Mouse (Mus musculus) bone marrow macrophage, adult 2 months (primary cell): ENCODE measurements around the gene Relt. TPM values are rescaled to one million over a fixed set of nuclear protein-coding genes. Genes with fewer than 3 reads are reported as not detected.

ENCODE experiments used
- H3K27ac ChIP-seq: 2 replicates; pipeline ENCODE4 v1.5.1; 2012; ENCODE audit warnings: low read depth, low read length; ENCODE audit not compliant: insufficient read depth
- H3K4me1 ChIP-seq: 2 replicates; pipeline ENCODE4 v1.6.1; 2012; ENCODE audit warnings: low read length; ENCODE audit not compliant: control insufficient read depth, insufficient read depth
- H3K4me3 ChIP-seq: 2 replicates; pipeline ENCODE4 v1.5.1; 2012; ENCODE audit warnings: mild to moderate bottlenecking, low read length, moderate library complexity; ENCODE audit not compliant: insufficient read depth
- CTCF ChIP-seq: IDR thresholded peaks from 2 replicates; pipeline ENCODE4 v1.5.1; 2012; ENCODE audit warnings: low read depth, mild to moderate bottlenecking, low read length, moderate library complexity
- POLR2A ChIP-seq: IDR thresholded peaks from 2 replicates; pipeline ENCODE4 v1.6.1; 2012; ENCODE audit warnings: mild to moderate bottlenecking, low read depth, low read length, borderline replicate concordance
- polyA plus RNA-seq: library from polyadenylated mRNA; stranded (reverse); fragments of >200 nt; gene quantifications from 2 replicates; pipeline ENCODE4 v1.2.4, GENCODE M21; 2012; ENCODE audit not compliant: missing spikeins, insufficient read depth, insufficient read length

Relt gene
- polyA plus RNA-seq, 1 experiment, result 6.3 TPM

GRCm38 (mm10) chr7:100902451-100903137 lies 39.3 kb upstream of the Relt start:
- H3K4me3 ChIP-seq, result no peak overlapping the region
- 0 out of 2 replicates have a peak, but pooled peaks cover 2% of the 10 kb centered on the region for H3K4me1 ChIP-seq
- H3K27ac ChIP-seq, result no peak overlapping the region
- TF ChIP-seq CTCF (no peak), POLR2A (no peak)

GRCm38 (mm10) chr7:100897828-100898227 lies 34.6 kb upstream of the Relt start:
- no peak for TF ChIP-seq POLR2A
- no peak for TF ChIP-seq CTCF
- no peak overlapping the region for H3K4me3 ChIP-seq
- H3K27ac ChIP-seq, result no peak overlapping the region
- no peaks in the 10 kb centered on the region for H3K4me1 ChIP-seq

- peak overlapping the region; percentile 55 for H3K4me3 ChIP-seq
- H3K4me1 ChIP-seq, result no peaks in the 10 kb centered on the region
- TF ChIP-seq POLR2A (no peak), CTCF (no peak)
- no peak overlapping the region for H3K27ac ChIP-seq
Measured at GRCm38 (mm10) chr7:100894833-100895226, 31.6 kb upstream of the Relt start.

- TF ChIP-seq CTCF (no peak), POLR2A (no peak)
- peak overlapping the region; percentile 55 for H3K4me3 ChIP-seq
- H3K27ac ChIP-seq, result no peak overlapping the region
- H3K4me1 ChIP-seq, result no peaks in the 10 kb centered on the region
Measured at GRCm38 (mm10) chr7:100894057-100894832, 31.0 kb upstream of the Relt start.

- Histone ChIP-seq H3K4me1 (no peaks in the 10 kb centered on the region), H3K27ac (no peak overlapping the region), H3K4me3 (no peak overlapping the region)
- TF ChIP-seq CTCF, result no peak
- TF ChIP-seq POLR2A, result no peak
Measured at GRCm38 (mm10) chr7:100893249-100894056, 30.2 kb upstream of the Relt start.

GRCm38 (mm10) chr7:100886535-100886934 lies 23.3 kb upstream of the Relt start:
- Histone ChIP-seq H3K4me1 (no peaks in the 10 kb centered on the region), H3K4me3 (no peak overlapping the region), H3K27ac (no peak overlapping the region)
- TF ChIP-seq CTCF (peak; percentile 90), POLR2A (no peak)

GRCm38 (mm10) chr7:100884460-100884859 lies 21.2 kb upstream of the Relt start:
- Histone ChIP-seq H3K27ac (no peak overlapping the region), H3K4me3 (no peak overlapping the region), H3K4me1 (no peaks in the 10 kb centered on the region)
- TF ChIP-seq POLR2A (no peak), CTCF (no peak)

- TF ChIP-seq POLR2A, result no peak
- no peak for TF ChIP-seq CTCF
- Histone ChIP-seq H3K27ac (no peak overlapping the region), H3K4me3 (no peak overlapping the region), H3K4me1 (no peaks in the 10 kb centered on the region)
Measured at GRCm38 (mm10) chr7:100881950-100882349, 18.7 kb upstream of the Relt start.

- no peak overlapping the region for H3K4me3 ChIP-seq
- TF ChIP-seq CTCF (no peak), POLR2A (no peak)
- H3K27ac ChIP-seq, result no peak overlapping the region
- peaks cover 2% of the 10 kb centered on the region for H3K4me1 ChIP-seq
Measured at GRCm38 (mm10) chr7:100881531-100881930, 18.3 kb upstream of the Relt start.

- Histone ChIP-seq H3K4me1 (peaks cover 18% of the 10 kb centered on the region), H3K27ac (no peak overlapping the region), H3K4me3 (no peak overlapping the region)
- TF ChIP-seq POLR2A (no peak), CTCF (no peak; the same call in 1 of the 2 replicates)
Measured at GRCm38 (mm10) chr7:100879595-100879994, 16.3 kb upstream of the Relt start.

- peaks cover 21% of the 10 kb centered on the region for H3K4me1 ChIP-seq
- no peak for TF ChIP-seq POLR2A
- TF ChIP-seq CTCF, result no peak
- H3K4me3 ChIP-seq, result no peak overlapping the region
- peak overlapping the region; percentile 79; the same call in 1 of the 2 replicates for H3K27ac ChIP-seq
Measured at GRCm38 (mm10) chr7:100876771-100877170, 13.5 kb upstream of the Relt start.
